Comparison of ENCODE assay signal across 28 mouse cellular contexts in genomic region chr11:90177389-90177788, GRCm38 (mm10).
"Had no signal": no experiment of that assay in that cellular context is flagged by ENCODE, and none has a peak within 500 bp of the region (broad histone marks: within the 10 kb centered on the region; RNA-seq: fewer than 3 reads in every experiment).

No protein-coding gene starts in this region.

- ATAC-seq: forebrain, embryonic 13.5 days; forebrain, embryonic 14.5 days; forebrain, embryonic 15.5 days; forebrain, embryonic 16.5 days had no signal

- H3K27me3 ChIP-seq: embryonic facial prominence, embryonic 12.5 days; embryonic facial prominence, embryonic 13.5 days; embryonic facial prominence, embryonic 15.5 days; forebrain, embryonic 12.5 days; forebrain, embryonic 13.5 days; forebrain, embryonic 15.5 days had no signal

- H3K4me2 ChIP-seq: embryonic facial prominence, embryonic 12.5 days; embryonic facial prominence, embryonic 13.5 days; embryonic facial prominence, embryonic 15.5 days; forebrain, embryonic 12.5 days; forebrain, embryonic 13.5 days; forebrain, embryonic 15.5 days had no signal

- DNase-seq: cerebellum, adult 8-10 months; cerebellum, adult 9-10 months; cerebellum, adult 9-11 months; cerebellum, postnatal 10 days; cerebellum, postnatal 14 days; cerebellum, postnatal 25 days; cerebellum, postnatal 36 days; embryo, embryonic 11 days; forebrain, postnatal 0 days; gastrocnemius, adult 2 months; gastrocnemius, postnatal 10 days; gastrocnemius, postnatal 14 days; gastrocnemius, postnatal 25 days; gastrocnemius, postnatal 36 days; heart, adult 11 months; heart, adult 18-20 months; heart, adult 2 months had no signal

- H3K9me3 ChIP-seq: embryonic facial prominence, embryonic 10.5 days; embryonic facial prominence, embryonic 12.5 days; embryonic facial prominence, embryonic 13.5 days; embryonic facial prominence, embryonic 15.5 days; forebrain, embryonic 10.5 days; forebrain, embryonic 12.5 days; forebrain, embryonic 13.5 days; forebrain, embryonic 15.5 days had no signal

- H3K27ac ChIP-seq: embryonic facial prominence, embryonic 10.5 days; embryonic facial prominence, embryonic 12.5 days; embryonic facial prominence, embryonic 13.5 days; embryonic facial prominence, embryonic 15.5 days; forebrain, embryonic 10.5 days; forebrain, embryonic 12.5 days; forebrain, embryonic 13.5 days; forebrain, embryonic 15.5 days; gastrocnemius, adult 2 months; heart, adult 2 months had no signal

- H3K9ac ChIP-seq: embryonic facial prominence, embryonic 12.5 days; embryonic facial prominence, embryonic 13.5 days; embryonic facial prominence, embryonic 15.5 days; forebrain, embryonic 12.5 days; forebrain, embryonic 13.5 days; forebrain, embryonic 15.5 days; forebrain, postnatal 0 days had no signal

- H3K36me3 ChIP-seq: embryonic facial prominence, embryonic 10.5 days; embryonic facial prominence, embryonic 12.5 days; embryonic facial prominence, embryonic 13.5 days; embryonic facial prominence, embryonic 15.5 days; forebrain, embryonic 10.5 days; forebrain, embryonic 12.5 days; forebrain, embryonic 15.5 days had no signal

- H3K4me3 ChIP-seq: embryonic facial prominence, embryonic 10.5 days; embryonic facial prominence, embryonic 12.5 days; embryonic facial prominence, embryonic 13.5 days; embryonic facial prominence, embryonic 15.5 days; erythroblast, embryonic 14.5 days; forebrain, embryonic 10.5 days; forebrain, embryonic 12.5 days; forebrain, embryonic 13.5 days; forebrain, embryonic 15.5 days; gastrocnemius, adult 2 months; heart, adult 2 months had no signal

- H3K4me1 ChIP-seq: embryonic facial prominence, embryonic 10.5 days; embryonic facial prominence, embryonic 12.5 days; embryonic facial prominence, embryonic 13.5 days; embryonic facial prominence, embryonic 15.5 days; forebrain, embryonic 10.5 days; forebrain, embryonic 12.5 days; forebrain, embryonic 13.5 days; forebrain, embryonic 15.5 days had no signal
